Mouse (Mus musculus): Measurements from ENCODE around the gene Tns1.

GRCm38 (mm10) chr1:73955259-73955842 is 168.9 kb downstream of the Tns1 start:
- no peak for TF ChIP-seq POLR2A (IDR thresholded peaks at IDR 0.05; ENCODE audit: borderline replicate concordance, low read depth, low read length)
- no peak for TF ChIP-seq CTCF (IDR thresholded peaks at IDR 0.05; ENCODE audit: low read depth, low read length)

Data from bone marrow macrophage, adult 2 months (primary cell).